Mouse (Mus musculus) testis, adult 2 months (tissue): ENCODE data around the gene Adam1b.

ENCODE experiments used
- CTCF ChIP-seq: fragments of 200-500 bp; IDR thresholded peaks from 2 replicates; pipeline ENCODE4 v1.5.1; 2012; ENCODE audit warnings: low read depth, mild to moderate bottlenecking, inconsistent platforms, low read length, moderate library complexity; ENCODE audit not compliant: control insufficient read depth, insufficient read depth, insufficient replicate concordance
- POLR2A ChIP-seq: fragments of 200-500 bp; IDR thresholded peaks from 2 replicates; pipeline ENCODE4 v1.6.1; 2012; ENCODE audit warnings: low read depth, mild to moderate bottlenecking, inconsistent platforms, low read length, moderate library complexity; ENCODE audit not compliant: control insufficient read depth

- TF ChIP-seq CTCF (no peak), POLR2A (no peak)
Measured at GRCm38 (mm10) chr5:121477680-121478079, 25.6 kb downstream of the Adam1b start.
